Mouse (Mus musculus): Measurements from ENCODE around the gene Olfr1032.
"Not testable (repeated sequence)": the region's sequence is repeated elsewhere in the genome, so short reads cannot be mapped to it uniquely, and the experiment has no call there.

Gene Olfr1032

GRCm38 (mm10) chr2:86005240-86005639 is at the start of gene Olfr1032:
TSS of gene Olfr1032 (plus strand) at chr2:86005540.
- CTCF ChIA-PET, result no interaction called here

- CTCF ChIA-PET, result no interaction called here
Observed at GRCm38 (mm10) chr2:85973595-85973994, 31.7 kb upstream of the Olfr1032 start, which contains the start of gene Olfr1029. TSS of gene Olfr1029 (plus strand) at chr2:85973895.

- CTCF ChIA-PET, result no interaction called here
Observed at GRCm38 (mm10) chr2:85978976-85979375, 26.4 kb upstream of the Olfr1032 start, which contains the start of gene Olfr1030. TSS of gene Olfr1030 (plus strand) at chr2:85979276.

- CTCF ChIA-PET, result no interaction called here
Observed at GRCm38 (mm10) chr2:85990004-85990403, 15.3 kb upstream of the Olfr1032 start, which contains the start of gene Olfr1031. TSS of gene Olfr1031 (plus strand) at chr2:85990304.

- CTCF ChIA-PET, result not testable (repeated sequence)
Observed at GRCm38 (mm10) chr2:86020406-86020805, 15.1 kb downstream of the Olfr1032 start, which contains the start of gene Olfr1033. TSS of gene Olfr1033 (plus strand) at chr2:86020633.

- CTCF ChIA-PET, result not testable (repeated sequence)
Observed at GRCm38 (mm10) chr2:86021518-86021917, 16.2 kb downstream of the Olfr1032 start.

GRCm38 (mm10) chr2:86045561-86045960 is 40.2 kb downstream of the Olfr1032 start, which contains the start of gene Olfr1034:
TSS of gene Olfr1034 (plus strand) at chr2:86045861.
- CTCF ChIA-PET, result no interaction called here

GRCm38 (mm10) chr2:86050777-86051176 is 45.4 kb downstream of the Olfr1032 start:
- CTCF ChIA-PET, result not testable (repeated sequence)
